Mouse (Mus musculus): Measurements from ENCODE around the gene Rnf220.

- TF ChIP-seq CTCF (IDR thresholded peaks at IDR 0.05) (no peak), EP300 (IDR thresholded peaks at IDR 0.05) (no peak)
These were observed 28.9 kb downstream of the Rnf220 start for GRCm38 (mm10) chr4:117467936-117468335.

Measured in lung, postnatal 0 days (tissue).